Mouse (Mus musculus) kidney, adult 9 months (tissue): ENCODE measurements around the gene Ssxb8.
"Not testable (repeated sequence)": the region's sequence is repeated elsewhere in the genome, so short reads cannot be mapped to it uniquely, and the experiment has no call there.

Experiments
- DNase-seq: peaks from one replicate; pipeline ENCODE4 v3.0.0; 2022

Gene Ssxb8

DNA sequence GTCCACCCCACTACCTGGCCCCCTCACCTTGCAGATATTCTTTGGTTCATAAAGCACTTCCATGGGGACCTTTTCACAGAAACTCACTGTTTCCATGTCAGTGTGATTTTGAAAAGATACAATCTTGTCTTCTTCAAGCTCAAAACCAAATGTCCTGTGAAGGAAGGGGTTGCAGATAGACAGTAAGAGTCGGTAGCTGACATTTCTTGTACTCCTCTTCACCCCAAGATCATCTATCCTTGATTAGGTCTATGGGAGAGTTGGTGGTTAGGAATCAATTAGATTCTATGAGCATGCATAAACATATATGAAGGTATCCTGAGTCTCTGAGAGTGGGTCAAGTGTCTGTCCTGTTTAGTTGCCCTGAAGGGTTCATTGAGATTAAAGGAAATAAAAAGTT lies at the start of gene Ssxb8:
TSS of gene Ssxb8 (minus strand) at position 101 of the 400 bp plus-strand sequence.
- DNase-seq = not testable (repeated sequence)

DNA sequence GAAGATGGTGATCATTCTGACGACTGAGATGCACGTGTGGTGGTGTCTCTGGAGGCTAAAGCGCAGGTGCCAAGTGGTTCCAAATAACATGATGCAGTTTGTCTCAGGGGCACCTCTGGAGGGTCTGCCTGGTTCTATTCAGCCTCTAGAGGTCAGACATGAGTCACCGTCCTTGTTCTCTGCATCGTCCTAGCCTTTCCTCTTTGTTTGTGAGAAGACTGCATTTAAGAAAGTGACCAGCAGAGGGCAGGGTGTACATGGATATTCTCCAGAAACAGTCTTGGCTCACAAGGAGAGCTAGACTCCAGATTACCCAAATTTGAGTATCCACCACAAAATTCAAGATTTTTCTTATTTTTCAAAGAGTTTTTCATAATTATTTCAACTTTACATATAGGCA lies 42.3 kb upstream of the Ssxb8 start:
- DNase-seq = peak; percentile 59

DNA sequence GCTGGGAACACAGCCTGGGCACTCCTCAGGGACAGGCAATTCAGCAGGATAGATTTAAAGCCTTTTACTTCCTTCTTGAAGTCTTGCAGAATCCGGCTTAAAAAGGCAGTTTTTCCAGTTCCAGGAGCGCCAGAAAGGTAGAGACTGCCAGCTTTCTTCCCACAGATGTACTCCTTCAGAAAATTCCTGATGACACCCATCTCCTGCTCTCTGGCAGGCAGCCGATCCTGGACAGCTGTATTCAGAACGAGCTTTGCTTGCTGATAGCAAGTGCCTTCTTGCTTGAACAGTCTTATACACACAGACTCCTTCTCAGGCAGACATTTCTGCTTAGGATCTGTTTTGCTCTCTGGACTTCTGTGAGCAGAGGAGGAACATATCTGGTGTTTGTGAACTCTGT lies 27.6 kb downstream of the Ssxb8 start:
- no peak for DNase-seq
